Mouse (Mus musculus) Patski (cell line): ENCODE measurements around the gene Ikzf3. TPM values are rescaled to one million over a fixed set of nuclear protein-coding genes. Genes with fewer than 3 reads are reported as not detected.

Source experiments
- ATAC-seq: fragments of 100-300 bp; one replicate; pipeline ENCODE4 v1.8.0; 2021
- CTCF ChIA-PET: fragments of 350-600 bp; sonication (Branson Sonifier 250); formaldehyde crosslinking; loops from one replicate; lab custom pipeline; 2022; ENCODE audit warnings: inconsistent platforms; lab: Charles Lee
- POLR2A ChIA-PET: fragments of 350-600 bp; sonication (Branson Sonifier 250); formaldehyde crosslinking; loops from one replicate; lab custom pipeline; 2022; ENCODE audit warnings: antibody characterized with exemption, inconsistent platforms; lab: Charles Lee
- DNase-seq: peaks from one replicate; pipeline ENCODE4 v3.0.0-alpha.2; 2011; ENCODE audit warnings: low read depth, low spot score
- H3K27me3 ChIP-seq: fragments of 371-371 bp; one replicate; pipeline ENCODE4 v1.5.1; 2021
- CTCF ChIP-seq: fragments of 100-300 bp; IDR thresholded peaks from one replicate; pipeline ENCODE4 v1.5.1; 2021
- in situ Hi-C: fragments of 300-500 bp; cut with MboI; formaldehyde crosslinking; loops from 3 replicates; pipeline ENCODE4 v1.11.1; 2018; ENCODE audit warnings: low pct_unique_long_range_greater_than_20kb, mixed read lengths
- polyA plus RNA-seq: library from polyadenylated mRNA; unstranded; gene quantifications from one replicate; pipeline ENCODE4 v1.2.3, GENCODE M21; 2021

Gene Ikzf3
- polyA plus RNA-seq, 1 experiment from 2014 or later: not detected

DNA sequence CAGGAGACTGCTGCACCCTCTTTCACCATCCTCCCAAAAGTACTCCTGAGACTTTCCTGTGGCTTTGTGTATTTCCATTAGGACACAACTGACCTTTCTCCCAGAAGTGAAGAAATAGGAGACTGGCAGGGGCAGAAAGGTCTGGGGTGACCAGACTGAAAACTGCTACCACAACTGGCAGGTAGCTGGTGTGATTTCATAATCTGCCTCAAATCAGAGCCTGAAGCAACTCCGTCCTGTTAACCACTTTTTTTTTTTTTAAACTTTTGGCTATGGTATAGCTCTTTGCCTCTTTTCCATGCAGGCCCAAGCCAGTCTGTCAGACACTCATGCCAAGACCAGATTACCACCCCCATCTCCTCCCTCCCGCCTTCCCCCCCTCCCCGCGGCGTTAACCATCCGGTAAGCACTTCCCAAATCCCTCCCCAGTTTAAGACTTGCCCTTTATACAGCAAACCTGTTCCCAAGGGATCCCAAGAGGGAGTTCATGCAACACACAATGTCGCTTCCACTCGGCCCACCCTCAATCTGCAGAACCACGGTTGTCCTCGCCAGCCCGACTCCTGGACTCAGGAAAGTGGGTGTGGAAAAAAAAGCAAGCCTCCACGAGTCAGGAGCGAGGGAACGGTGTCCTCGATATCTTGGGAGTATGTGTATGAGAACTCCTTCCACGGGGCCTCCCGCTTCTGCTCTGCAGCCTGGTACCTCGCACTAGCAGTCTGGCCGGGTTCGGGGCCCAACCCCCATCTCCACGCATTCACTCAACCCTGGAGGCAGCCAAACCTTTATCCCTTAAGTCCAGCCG, 40.5 kb upstream of the Ikzf3 start:
- no peak for TF ChIP-seq CTCF
- ATAC-seq: peak; percentile 8
- ChIA-PET CTCF (interaction anchor here (1.0 to 3.6 kb wide), 2 partner anchors 11 to 35 kb away, joined by 3 to 11 read pairs; partner anchors contain the start of gene Zpbp2), POLR2A (interaction anchor here (0.6 kb wide), 2 partner anchors 95 to 128 kb away, joined by 3 to 6 read pairs; no protein-coding TSS in a partner anchor)
- no peak for DNase-seq
- peaks cover 9% of the 10 kb centered on the region for H3K27me3 ChIP-seq
- in situ Hi-C loops: loop anchor here (5.0 kb wide), 1 partner anchor 34 kb away; the partner anchor contains the start of gene Zpbp2

DNA sequence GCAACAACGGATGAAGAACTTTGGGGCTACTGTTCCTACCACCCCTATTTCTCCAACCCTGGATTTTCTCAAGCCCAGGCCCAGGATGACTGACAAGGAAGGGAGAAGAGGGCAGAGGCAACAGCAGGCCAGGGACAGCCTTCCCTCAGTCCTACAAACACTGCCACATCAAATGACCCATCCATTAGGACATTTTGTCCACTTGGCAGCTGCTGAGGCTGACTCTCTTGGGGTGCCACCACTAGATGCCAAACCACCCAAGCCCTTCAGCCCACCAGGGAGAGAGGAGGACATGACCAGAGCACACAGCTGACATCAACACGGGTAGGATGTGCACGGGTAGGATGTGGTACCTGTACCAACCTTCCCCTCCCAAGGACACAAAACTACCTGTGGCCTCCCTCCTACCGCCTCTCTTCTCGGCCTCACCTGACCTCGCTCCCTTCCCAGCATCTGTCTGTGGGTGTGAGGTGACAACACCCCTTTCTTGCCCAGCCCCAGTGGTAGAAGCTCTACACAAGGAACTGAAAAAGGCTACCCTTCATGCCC, 38.9 kb upstream of the Ikzf3 start:
- TF ChIP-seq CTCF: no peak
- POLR2A ChIA-PET: interaction anchor here (0.6 kb wide), 1 partner anchor 1520 kb away, joined by 3 read pairs; no protein-coding TSS in a partner anchor
- CTCF ChIA-PET: no interaction called here
- no peaks in the 10 kb centered on the region for H3K27me3 ChIP-seq
- ATAC-seq (no peak), DNase-seq (no peak)
- in situ Hi-C loops: loop anchor here (5.0 kb wide), 1 partner anchor 32 kb away; the partner anchor contains the start of gene Zpbp2

DNA sequence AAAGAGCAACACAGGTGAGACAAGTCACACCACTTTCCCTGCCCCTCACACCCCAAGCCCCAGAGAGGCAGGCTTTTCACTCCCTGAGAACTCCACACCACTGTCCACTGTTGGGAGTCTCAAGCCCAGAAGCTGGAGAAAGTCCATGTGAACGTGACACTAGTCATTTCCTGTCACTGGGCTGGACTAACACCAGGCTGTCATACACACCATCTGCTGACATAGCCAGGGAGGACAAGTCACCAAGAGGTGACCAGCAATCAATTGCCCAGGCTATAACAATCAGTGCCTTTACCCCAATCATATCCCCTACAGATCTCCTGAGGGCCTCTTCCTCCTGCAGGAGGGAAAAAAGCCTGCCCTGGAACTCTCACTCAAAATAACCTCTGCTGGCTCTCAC, 38.3 kb upstream of the Ikzf3 start:
- no peaks in the 10 kb centered on the region for H3K27me3 ChIP-seq
- DNase-seq (no peak), ATAC-seq (no peak)
- TF ChIP-seq CTCF: no peak
- ChIA-PET CTCF (no interaction called here), POLR2A (interaction anchor here (0.6 kb wide), 1 partner anchor 1519 kb away, joined by 3 read pairs; no protein-coding TSS in a partner anchor)
- in situ Hi-C loops: no loop called here

DNA sequence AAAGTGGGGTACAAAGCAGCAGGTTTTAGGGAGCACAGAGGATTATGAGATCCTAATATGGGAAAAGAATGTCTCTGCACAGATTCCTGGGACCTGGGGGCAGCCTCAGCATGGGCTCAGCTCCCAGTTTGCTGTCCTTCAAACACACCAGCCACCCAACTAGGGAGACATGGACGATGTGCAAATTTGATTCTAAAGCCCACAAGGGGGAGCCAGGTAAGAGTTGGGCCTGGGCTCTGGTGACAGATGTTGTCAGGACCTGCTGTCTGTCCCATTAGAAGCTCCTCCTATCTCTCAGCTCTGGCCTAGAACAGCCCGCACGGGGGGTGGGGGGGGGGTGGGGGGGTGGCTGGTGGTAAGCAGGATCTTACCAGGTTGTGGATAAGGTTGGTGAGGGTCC, 37.7 kb upstream of the Ikzf3 start:
- H3K27me3 ChIP-seq: no peaks in the 10 kb centered on the region
- ChIA-PET POLR2A (no interaction called here), CTCF (no interaction called here)
- in situ Hi-C loops: no loop called here
- no peak for DNase-seq
- TF ChIP-seq CTCF: no peak
- no peak for ATAC-seq

DNA sequence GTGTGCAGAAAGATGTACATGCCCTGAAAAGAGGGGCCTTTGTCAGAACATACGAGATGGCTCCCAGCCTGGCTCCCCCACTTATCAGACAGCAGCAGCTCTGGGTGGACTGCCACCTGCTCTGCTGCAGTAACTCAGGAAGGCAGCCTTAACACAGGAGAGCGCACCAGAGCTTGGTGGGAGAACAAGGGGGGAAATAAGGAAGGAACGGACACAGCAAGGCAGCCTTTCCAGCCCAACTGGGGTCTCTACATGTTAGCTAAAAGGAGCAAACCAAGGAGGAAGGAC, 37.4 kb upstream of the Ikzf3 start:
- no peak for TF ChIP-seq CTCF
- CTCF ChIA-PET: no interaction called here

DNA sequence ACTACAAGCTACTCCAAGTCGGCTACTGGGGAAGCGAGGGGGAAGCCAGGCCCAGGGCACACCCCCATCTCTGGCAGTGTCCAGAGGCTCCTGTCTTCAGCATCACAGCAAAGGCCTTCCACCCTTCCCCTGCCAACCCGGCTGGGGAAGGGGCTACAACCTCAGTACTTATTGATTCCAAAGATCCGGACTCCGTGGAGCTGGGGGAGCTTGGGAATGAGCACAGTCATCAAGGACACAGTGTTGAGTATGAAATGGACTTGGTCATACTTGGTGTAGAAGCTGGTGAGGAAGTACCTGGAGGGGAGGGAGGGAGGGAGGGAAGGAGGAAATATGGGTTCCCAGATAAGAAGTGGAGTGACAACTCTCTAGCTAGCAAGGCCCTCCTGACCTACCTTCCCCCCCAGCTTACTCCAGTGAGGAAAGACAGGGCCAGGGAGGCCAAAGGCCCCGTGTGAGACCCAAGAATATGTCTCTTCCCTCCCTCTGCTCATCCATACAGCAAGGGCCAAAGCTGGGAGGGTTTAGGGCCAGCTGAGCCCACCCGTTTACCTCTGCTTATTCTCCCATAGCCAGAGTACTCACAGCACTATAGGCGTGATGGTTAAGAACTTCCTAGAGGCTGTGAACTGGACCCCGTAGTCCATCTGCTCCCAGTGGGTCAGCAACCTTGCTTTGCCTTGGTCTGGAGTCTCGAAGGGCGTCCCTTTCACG, 36.9 kb upstream of the Ikzf3 start:
- DNase-seq (no peak), ATAC-seq (no peak)
- CTCF ChIA-PET: no interaction called here
- POLR2A ChIA-PET: no interaction called here
- TF ChIP-seq CTCF: no peak
- in situ Hi-C loops: no loop called here
- H3K27me3 ChIP-seq: no peaks in the 10 kb centered on the region

More for the DNA sequence above, 37.4 kb upstream of the Ikzf3 start:
- ATAC-seq: no peak
- in situ Hi-C loops: no loop called here
- no peak for DNase-seq
- no peaks in the 10 kb centered on the region for H3K27me3 ChIP-seq
- POLR2A ChIA-PET: no interaction called here

DNA sequence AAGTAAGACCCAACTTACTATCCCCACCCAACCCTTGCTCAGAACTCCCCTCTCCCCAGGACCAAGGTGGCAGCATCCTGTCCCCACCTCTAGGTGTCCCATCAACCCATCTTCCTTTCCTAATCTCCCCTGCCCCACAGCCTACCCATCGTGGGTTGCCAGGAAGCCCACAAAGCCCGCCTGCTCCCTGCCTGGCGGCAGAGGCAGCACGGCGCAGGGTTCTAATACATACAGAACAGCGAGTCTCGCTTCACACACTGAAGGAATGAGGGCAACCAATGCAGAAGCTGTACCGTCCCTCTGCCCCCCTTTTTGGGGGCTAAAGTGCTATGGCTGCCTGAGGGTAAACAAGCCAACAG, 36.2 kb upstream of the Ikzf3 start:
- no peak for TF ChIP-seq CTCF
- POLR2A ChIA-PET: no interaction called here
- CTCF ChIA-PET: no interaction called here
- no peak for DNase-seq
- ATAC-seq: no peak
- H3K27me3 ChIP-seq: no peaks in the 10 kb centered on the region
- in situ Hi-C loops: no loop called here

DNA sequence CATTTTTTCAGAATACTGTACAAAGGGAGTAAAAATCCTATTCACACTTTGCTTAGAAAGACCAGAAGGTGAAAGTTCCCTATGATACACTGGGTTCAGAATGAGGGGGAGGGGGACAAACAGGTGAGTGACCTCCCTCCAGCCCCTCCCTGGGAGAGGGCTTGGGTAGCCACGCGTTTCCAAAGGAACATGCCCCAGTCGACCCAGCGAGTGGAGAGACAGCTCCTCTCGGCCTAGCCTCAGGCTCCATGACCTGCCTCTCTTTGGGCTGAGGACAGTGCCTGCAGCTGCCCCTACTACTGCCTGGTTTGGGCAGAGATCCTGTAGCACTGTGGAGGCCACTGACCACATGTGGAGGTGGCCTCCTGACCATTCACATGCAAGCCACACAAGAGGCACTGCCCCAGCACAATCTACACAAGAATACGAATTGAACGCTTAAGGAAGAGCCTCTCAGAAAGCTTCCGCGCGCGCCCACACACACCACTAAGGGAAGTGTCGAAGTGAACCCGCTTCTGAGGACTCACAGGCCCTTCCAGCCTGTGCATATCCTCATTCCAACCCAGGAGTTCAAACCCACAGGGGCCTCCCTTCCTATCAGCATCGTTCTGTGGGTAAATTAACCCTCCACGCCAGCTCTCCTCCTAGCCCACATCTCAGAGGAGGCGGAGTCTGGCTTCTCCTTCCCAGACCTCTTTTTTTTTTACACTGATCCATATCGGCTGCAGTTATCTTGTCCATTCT, 35.6 kb upstream of the Ikzf3 start:
- in situ Hi-C loops: no loop called here
- DNase-seq (no peak), ATAC-seq (no peak)
- H3K27me3 ChIP-seq: no peaks in the 10 kb centered on the region
- POLR2A ChIA-PET: no interaction called here
- CTCF ChIA-PET: no interaction called here
- TF ChIP-seq CTCF: no peak

DNA sequence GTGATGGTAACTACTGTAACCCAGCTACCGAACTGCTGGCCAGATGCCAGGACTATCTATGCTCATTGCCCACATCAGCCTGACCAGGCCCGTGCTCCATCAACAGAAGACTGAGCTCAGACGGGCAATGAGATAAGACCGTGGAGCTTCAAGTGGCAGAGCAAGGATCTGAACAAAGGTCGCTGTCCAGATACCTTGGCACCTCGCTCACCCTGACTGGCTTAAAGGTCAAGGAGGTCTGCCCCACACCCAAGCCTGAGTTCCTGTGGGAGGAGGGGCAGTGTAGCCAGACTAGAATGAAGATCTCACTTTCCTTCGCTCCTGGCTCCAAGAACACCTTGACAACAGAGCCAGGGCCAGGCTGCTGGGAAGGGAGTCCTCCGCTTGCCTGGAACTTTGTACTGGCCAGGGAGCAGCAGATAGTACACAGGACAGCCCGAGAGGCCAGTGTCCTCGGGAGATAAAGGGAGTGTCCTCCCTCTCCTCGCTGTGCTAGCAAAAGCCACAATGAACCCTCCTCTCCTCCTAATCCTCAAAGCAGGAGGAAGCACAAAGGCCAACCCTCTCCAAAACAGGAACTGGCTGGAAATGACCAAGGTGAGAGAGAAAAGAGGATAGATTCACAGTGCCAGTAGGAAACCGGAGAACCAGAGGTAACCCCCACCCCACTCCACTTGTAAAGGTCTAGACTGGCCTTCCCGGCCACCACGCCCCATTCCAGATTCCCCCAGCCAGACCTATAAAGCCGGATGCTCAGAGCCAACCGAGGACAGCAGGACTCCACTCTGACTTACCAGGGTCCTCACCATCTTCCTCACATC, 34.7 kb upstream of the Ikzf3 start:
- no peaks in the 10 kb centered on the region for H3K27me3 ChIP-seq
- ChIA-PET CTCF (no interaction called here), POLR2A (no interaction called here)
- ATAC-seq (no peak), DNase-seq (no peak)
- no peak for TF ChIP-seq CTCF
- in situ Hi-C loops: no loop called here

DNA sequence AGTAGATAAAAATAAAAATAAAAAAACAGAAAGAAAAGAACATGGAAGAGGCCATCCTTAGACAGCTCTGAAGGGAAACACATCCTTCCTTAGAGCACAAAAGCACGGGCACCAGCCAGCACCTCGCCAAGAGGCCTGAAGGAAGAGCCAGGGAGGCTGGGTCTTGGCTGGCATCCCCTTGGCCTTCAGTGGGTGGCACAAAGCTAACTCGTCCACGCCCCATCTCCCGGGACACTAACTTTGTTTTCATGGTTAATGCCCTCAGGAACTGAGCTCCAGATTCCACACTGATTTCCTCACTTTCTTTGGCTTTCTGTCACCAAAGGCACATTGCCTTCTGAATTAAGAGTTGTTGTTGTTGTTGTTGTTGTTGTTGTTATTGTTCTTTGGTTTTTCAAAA, 31.9 kb upstream of the Ikzf3 start:
- H3K27me3 ChIP-seq: no peaks in the 10 kb centered on the region
- no peak for TF ChIP-seq CTCF
- DNase-seq (no peak), ATAC-seq (peak; percentile 41)
- ChIA-PET POLR2A (no interaction called here), CTCF (interaction anchor here (1.0 to 1.1 kb wide), 2 partner anchors 24 to 85 kb away, joined by 3 read pairs; no protein-coding TSS in a partner anchor)
- in situ Hi-C loops: no loop called here
